Mouse (Mus musculus) CD4-positive, CD25-positive, alpha-beta regulatory T cell, adult 9 weeks (primary cell): Measurements from ENCODE around the gene Gm17728. TPM values are rescaled to one million over a fixed set of nuclear protein-coding genes. Genes with fewer than 3 reads are reported as not detected.

Experiments used
- polyA plus RNA-seq: library from polyadenylated mRNA; unstranded; fragments of 100-300 nt; shearing (Covaris generic); gene quantifications from one replicate; pipeline ENCODE4 v1.2.1, GENCODE M21; 2017

The Gm17728 gene
- polyA plus RNA-seq: not detected

DNA sequence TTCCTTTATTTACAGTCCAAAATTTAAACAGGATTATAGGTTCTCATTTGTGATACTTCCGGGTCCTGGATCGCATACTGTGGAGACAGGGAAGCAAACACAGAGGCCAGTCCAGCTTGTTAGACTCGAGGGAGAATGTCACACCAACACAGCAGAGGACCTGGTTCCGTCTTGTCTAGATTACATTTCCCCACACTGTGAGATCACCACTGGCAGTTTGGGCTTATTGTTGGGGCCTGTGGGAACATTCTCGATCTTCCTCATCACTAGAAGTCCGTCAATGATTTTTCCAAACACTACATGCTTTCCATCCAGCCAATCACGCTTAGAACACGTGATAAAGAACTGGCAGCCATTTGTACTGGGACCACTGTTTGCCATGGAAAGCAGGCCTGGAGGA lies at the start of gene Gm17728:
Gene Gm17728 (plus strand): TSS at position 301 of the 400 bp plus-strand sequence.

Other genes with a start within 250 kb of the Gm17728 start
- not detected for gene Pabpc6, start 247.7 kb downstream of the Gm17728 start, polyA plus RNA-seq